In genomic region chr17:47676581-47676980, GRCm38 (mm10) we compare ENCODE assay signal across 9 mouse cellular contexts. TPM values are rescaled to one million over a fixed set of nuclear protein-coding genes. Genes with fewer than 3 reads are reported as not detected.
DNase-seq lines count a peak whose midpoint lies in the region; ATAC-seq and TF ChIP-seq lines count a peak whose summit lies in the region.
"Had no signal": no experiment of that assay in that cellular context is flagged by ENCODE, and none has a peak within 500 bp of the region (broad histone marks: within the 10 kb centered on the region; RNA-seq: fewer than 3 reads in every experiment).

No protein-coding gene starts in this region.

- TF ChIP-seq EP300 in MEL (IDR thresholded peaks at IDR 0.05; ENCODE audit: low read depth in 1 of 2, low read length in 2 of 2) = no peak

- no peak for ATAC-seq in hindbrain, embryonic 11.5 days (ENCODE audit: low FRiP score)
- ATAC-seq in hindbrain, embryonic 16.5 days = no peak
- ATAC-seq in forebrain, postnatal 0 days = peak; percentile 55; the same call in 1 of the 2 replicates

- peaks cover 8% of the 10 kb centered on the region; the same call in 1 of the 2 replicates for H3K36me3 ChIP-seq in hindbrain, embryonic 11.5 days (ENCODE audit: control insufficient read depth, insufficient read depth, low read length)
- H3K36me3 ChIP-seq in hindbrain, embryonic 16.5 days (ENCODE audit: control insufficient read depth, insufficient read depth, low read length) = peaks cover 25% of the 10 kb centered on the region
- H3K36me3 ChIP-seq in MEL (ENCODE audit: control insufficient read depth in 1 of 2, insufficient read depth in 2 of 2, low read length in 2 of 2) = no peaks in the 10 kb centered on the region; a peak in 1 of 4 replicates
- peaks cover 52% of the 10 kb centered on the region for H3K36me3 ChIP-seq in forebrain, postnatal 0 days (ENCODE audit: insufficient read depth)

- no peak overlapping the region for H3K4me2 ChIP-seq in hindbrain, embryonic 11.5 days (replicated peaks; ENCODE audit: low read depth, low read length)
- H3K4me2 ChIP-seq in hindbrain, embryonic 16.5 days (ENCODE audit: low read length) = no peak overlapping the region
- H3K4me2 ChIP-seq in forebrain, postnatal 0 days (ENCODE audit: low read depth) = no peak overlapping the region
- H3K4me2 ChIP-seq: liver, embryonic 15.5 days had no signal

- TF ChIP-seq RAD21 in MEL (IDR thresholded peaks at IDR 0.05; ENCODE audit: low read depth, low read length) = peak; percentile 62

- peaks cover 5% of the 10 kb centered on the region; the same call in 1 of the 2 replicates for H3K27me3 ChIP-seq in hindbrain, embryonic 11.5 days (ENCODE audit: control insufficient read depth, insufficient read depth, low read length)
- no peaks in the 10 kb centered on the region; the same call in 1 of the 2 replicates for H3K27me3 ChIP-seq in hindbrain, embryonic 16.5 days (replicated peaks; ENCODE audit: control insufficient read depth, insufficient read depth, low read length)
- no peaks in the 10 kb centered on the region for H3K27me3 ChIP-seq in MEL (ENCODE audit: control insufficient read depth in 1 of 2, insufficient read depth in 2 of 2, low read length in 2 of 2)
- no peaks in the 10 kb centered on the region for H3K27me3 ChIP-seq in forebrain, postnatal 0 days (ENCODE audit: insufficient read depth, low read length)

- no peak overlapping the region for H3K4me3 ChIP-seq in hindbrain, embryonic 11.5 days (ENCODE audit: low read depth, low read length)
- H3K4me3 ChIP-seq in hindbrain, embryonic 16.5 days (ENCODE audit: low read length) = no peak overlapping the region
- no peak overlapping the region for H3K4me3 ChIP-seq in MEL (ENCODE audit: control insufficient read depth in 1 of 2, insufficient read depth in 1 of 2, low read depth in 2 of 2, low read length in 2 of 2)
- no peak overlapping the region for H3K4me3 ChIP-seq in forebrain, postnatal 0 days (ENCODE audit: low read depth, low read length)
- H3K4me3 ChIP-seq: liver, embryonic 15.5 days had no signal

- H3K4me1 ChIP-seq in hindbrain, embryonic 11.5 days (replicated peaks; ENCODE audit: control insufficient read depth, insufficient read depth, low read length) = peaks cover 9% of the 10 kb centered on the region
- H3K4me1 ChIP-seq in hindbrain, embryonic 16.5 days (ENCODE audit: control insufficient read depth, insufficient read depth, low read depth, low read length) = peaks cover 13% of the 10 kb centered on the region
- H3K4me1 ChIP-seq in MEL (ENCODE audit: control insufficient read depth in 1 of 2, insufficient read depth in 2 of 2, low read length in 2 of 2) = no peaks in the 10 kb centered on the region
- no peaks in the 10 kb centered on the region for H3K4me1 ChIP-seq in forebrain, postnatal 0 days (ENCODE audit: insufficient read depth)

- H3K9ac ChIP-seq in hindbrain, embryonic 11.5 days (ENCODE audit: low read depth, low read length) = no peak overlapping the region
- no peak overlapping the region for H3K9ac ChIP-seq in hindbrain, embryonic 16.5 days (ENCODE audit: low read depth, low read length)
- H3K9ac ChIP-seq in MEL (ENCODE audit: control insufficient read depth, low read depth, low read length, poor library complexity, severe bottlenecking) = no peak overlapping the region
- H3K9ac ChIP-seq in forebrain, postnatal 0 days = no peak overlapping the region
- H3K9ac ChIP-seq: liver, embryonic 15.5 days had no signal

- DNase-seq in hindbrain, embryonic 11.5 days (ENCODE audit: low spot score) = peak; percentile 86
- DNase-seq in MEL (ENCODE audit: low read depth, low spot score) = peak; percentile 60
- peak; percentile 67 for DNase-seq in cerebellum, adult 8-10 months
- DNase-seq in forebrain, postnatal 0 days = peak; percentile 91
- peak; percentile 80 for DNase-seq in kidney, postnatal 14 days
- DNase-seq in lung, postnatal 25 days (ENCODE audit: low spot score) = peak; percentile 71
- peak; percentile 87 to 88 for DNase-seq in right cerebral cortex, adult 2 months (ENCODE audit: low spot score in 2 of 2)

- peak; percentile 59 to 78 (median 75) for TF ChIP-seq CTCF in MEL (IDR thresholded peaks at IDR 0.05 in 2 of 3, conservative IDR thresholded peaks at IDR 0.05 in 1 of 3; ENCODE audit: control insufficient read depth in 1 of 3, insufficient read depth in 1 of 3, low read depth in 2 of 3, low read length in 3 of 3, poor library complexity in 1 of 3, severe bottlenecking in 1 of 3)
- TF ChIP-seq CTCF in forebrain, postnatal 0 days (IDR thresholded peaks at IDR 0.05; ENCODE audit: low read depth) = peak; percentile 92

- WGBS in hindbrain, embryonic 11.5 days = 24% methylated on average over 9 of the region's 9 CpGs
- 15% methylated on average over 9 of the region's 9 CpGs for WGBS in hindbrain, embryonic 16.5 days
- 14% methylated on average over 9 of the region's 9 CpGs for WGBS in forebrain, postnatal 0 days

- no peaks in the 10 kb centered on the region for H3K9me3 ChIP-seq in hindbrain, embryonic 11.5 days (ENCODE audit: control insufficient read depth, low read length)
- no peaks in the 10 kb centered on the region for H3K9me3 ChIP-seq in hindbrain, embryonic 16.5 days (ENCODE audit: control insufficient read depth, low read length)
- H3K9me3 ChIP-seq in MEL (replicated peaks; ENCODE audit: insufficient read depth, low read length) = no peaks in the 10 kb centered on the region
- H3K9me3 ChIP-seq in forebrain, postnatal 0 days (ENCODE audit: low read length) = no peaks in the 10 kb centered on the region
- H3K9me3 ChIP-seq: liver, embryonic 15.5 days had no signal

- H3K27ac ChIP-seq in hindbrain, embryonic 11.5 days (ENCODE audit: low read depth, low read length) = no peak overlapping the region
- no peak overlapping the region for H3K27ac ChIP-seq in hindbrain, embryonic 16.5 days (ENCODE audit: low read depth, low read length)
- no peak overlapping the region for H3K27ac ChIP-seq in MEL (ENCODE audit: control insufficient read depth, low read depth, low read length)
- 0 out of 2 replicates have a peak overlapping the region, but pooled peaks have one; percentile 5 for H3K27ac ChIP-seq in forebrain, postnatal 0 days (ENCODE audit: low read depth, low read length)
- H3K27ac ChIP-seq: liver, embryonic 15.5 days had no signal

- no peaks in the 10 kb centered on the region for H3K79me2 ChIP-seq in MEL (ENCODE audit: control insufficient read depth, insufficient read depth, low read length, poor library complexity)

- no peak for TF ChIP-seq POLR2A in MEL (IDR thresholded peaks at IDR 0.05; ENCODE audit: control insufficient read depth in 1 of 2, insufficient read depth in 1 of 2, low read depth in 1 of 2, low read length in 2 of 2, poor library complexity in 1 of 2)

TF ChIP-seq in MEL, 35 proteins besides CTCF, POLR2A, EP300 and RAD21 (continues in another document):
- no peak for TF ChIP-seq GATA1 (IDR thresholded peaks at IDR 0.05; ENCODE audit: low read depth, low read length)
- TF ChIP-seq ZMIZ1 (IDR thresholded peaks at IDR 0.05; ENCODE audit: low read depth, low read length) = no peak

RNA-seq across cellular contexts. Expression of gene Tomm6, which starts 11.6 kb away (rescaled TPM):
- 370 and 375 TPM in 2 replicates for polyA plus RNA-seq in hindbrain, embryonic 11.5 days (2014; fragmentation: Nextera tagmentation; extraction: Ambion mirVana)
- 264 and 286 TPM in 2 replicates for polyA plus RNA-seq in hindbrain, embryonic 16.5 days (2015; fragmentation: Nextera tagmentation; extraction: Ambion mirVana)
- total RNA-seq in MEL (2012; rRNA removed) = 66.5 and 67.6 TPM in 2 replicates
- polyA plus RNA-seq in MEL (2012; ENCODE audit: insufficient read depth in 1 of 2, insufficient read length in 2 of 2, low read depth in 1 of 2, low replicate concordance in 2 of 2, missing spikeins in 1 of 2) = 100 to 1,000 TPM in 1 of 2 experiments, not detected in 1; 577 TPM
- total RNA-seq in forebrain, postnatal 0 days (2014; rRNA removed) = 67.0 and 73.9 TPM in 2 replicates
- polyA plus RNA-seq in forebrain, postnatal 0 days (2015; fragmentation: Nextera tagmentation; extraction: Ambion mirVana) = 329 and 353 TPM in 2 replicates

RNA-seq across cellular contexts. Expression of gene Frs3, which starts 12.2 kb away (rescaled TPM):
- polyA plus RNA-seq in hindbrain, embryonic 11.5 days (2014; fragmentation: Nextera tagmentation; extraction: Ambion mirVana) = 7.9 and 8.6 TPM in 2 replicates
- 55.7 and 58.1 TPM in 2 replicates for polyA plus RNA-seq in hindbrain, embryonic 16.5 days (2015; fragmentation: Nextera tagmentation; extraction: Ambion mirVana)
- 1.5 and 2.7 TPM in 2 replicates for total RNA-seq in MEL (2012; rRNA removed)
- polyA plus RNA-seq in MEL (2012; ENCODE audit: insufficient read depth in 1 of 2, insufficient read length in 2 of 2, low read depth in 1 of 2, low replicate concordance in 2 of 2, missing spikeins in 1 of 2) = 1 to 10 TPM in 1 of 2 experiments, not detected in 1; 4.4 TPM
- 68.0 and 79.6 TPM in 2 replicates for total RNA-seq in forebrain, postnatal 0 days (2014; rRNA removed)
- polyA plus RNA-seq in forebrain, postnatal 0 days (2015; fragmentation: Nextera tagmentation; extraction: Ambion mirVana) = 33.6 and 43.6 TPM in 2 replicates

RNA-seq across cellular contexts. Expression of gene Gm21981, which starts 17.7 kb away (rescaled TPM):
- 1.4 and 2.1 TPM in 2 replicates for polyA plus RNA-seq in hindbrain, embryonic 11.5 days (2014; fragmentation: Nextera tagmentation; extraction: Ambion mirVana)
- 1.4 TPM in 2 replicates for polyA plus RNA-seq in hindbrain, embryonic 16.5 days (2015; fragmentation: Nextera tagmentation; extraction: Ambion mirVana)
- 0.56 and 0.81 TPM in 2 replicates for total RNA-seq in MEL (2012; rRNA removed)
- polyA plus RNA-seq in MEL (2012; ENCODE audit: insufficient read depth in 1 of 2, insufficient read length in 2 of 2, low read depth in 1 of 2, low replicate concordance in 2 of 2, missing spikeins in 1 of 2) = under 1 TPM in 1 of 2 experiments, not detected in 1; 0.71 TPM
- total RNA-seq in forebrain, postnatal 0 days (2014; rRNA removed) = 4.9 and 5.2 TPM in 2 replicates
- polyA plus RNA-seq in forebrain, postnatal 0 days (2015; fragmentation: Nextera tagmentation; extraction: Ambion mirVana) = 0.76 and 0.97 TPM in 2 replicates
- polyA plus RNA-seq: liver, embryonic 15.5 days had no signal

RNA-seq across cellular contexts. Expression of gene Prickle4, which starts 18.0 kb away (rescaled TPM):
- 0.32 and 1.8 TPM in 2 replicates for polyA plus RNA-seq in hindbrain, embryonic 11.5 days (2014; fragmentation: Nextera tagmentation; extraction: Ambion mirVana)
- 0.72 and 1.6 TPM in 2 replicates for polyA plus RNA-seq in hindbrain, embryonic 16.5 days (2015; fragmentation: Nextera tagmentation; extraction: Ambion mirVana)
- total RNA-seq in MEL (2012; rRNA removed) = 0.23 TPM in 1 of 2 replicates, not detected in the other
- polyA plus RNA-seq in MEL (2012; ENCODE audit: insufficient read depth in 1 of 2, insufficient read length in 2 of 2, low read depth in 1 of 2, low replicate concordance in 2 of 2, missing spikeins in 1 of 2) = 1 to 10 TPM in 1 of 2 experiments, not detected in 1; 4.3 TPM
- 1.8 TPM in 1 of 2 replicates, not detected in the other for total RNA-seq in forebrain, postnatal 0 days (2014; rRNA removed)
- 0.45 and 0.60 TPM in 2 replicates for polyA plus RNA-seq in forebrain, postnatal 0 days (2015; fragmentation: Nextera tagmentation; extraction: Ambion mirVana)
- polyA plus RNA-seq: liver, embryonic 15.5 days had no signal

RNA-seq across cellular contexts. Expression of gene Usp49, which starts 46.1 kb away (rescaled TPM):
- 8.7 and 9.1 TPM in 2 replicates for polyA plus RNA-seq in hindbrain, embryonic 11.5 days (2014; fragmentation: Nextera tagmentation; extraction: Ambion mirVana)
- 5.2 TPM in 2 replicates for polyA plus RNA-seq in hindbrain, embryonic 16.5 days (2015; fragmentation: Nextera tagmentation; extraction: Ambion mirVana)
- 5.2 and 5.5 TPM in 2 replicates for total RNA-seq in MEL (2012; rRNA removed)
- 10 to 100 TPM in 1 of 2 experiments, not detected in 1; 16.1 TPM for polyA plus RNA-seq in MEL (2012; ENCODE audit: insufficient read depth in 1 of 2, insufficient read length in 2 of 2, low read depth in 1 of 2, low replicate concordance in 2 of 2, missing spikeins in 1 of 2)
- 11.2 and 18.9 TPM in 2 replicates for total RNA-seq in forebrain, postnatal 0 days (2014; rRNA removed)
- polyA plus RNA-seq in forebrain, postnatal 0 days (2015; fragmentation: Nextera tagmentation; extraction: Ambion mirVana) = 2.8 and 4.7 TPM in 2 replicates
